Mouse (Mus musculus) frontal cortex, postnatal 36 days (tissue): Measurements from ENCODE around the gene Col25a1.

Source experiments
- DNase-seq, 2 experiments: peaks; one replicate each; pipeline ENCODE4 v3.0.0; 2022; ENCODE audit warnings: low spot score in 2 of 2

Gene Col25a1

GRCm38 (mm10) chr3:130573243-130573642 is 441.9 kb downstream of the Col25a1 start:
- DNase-seq, result no peak

DNA sequence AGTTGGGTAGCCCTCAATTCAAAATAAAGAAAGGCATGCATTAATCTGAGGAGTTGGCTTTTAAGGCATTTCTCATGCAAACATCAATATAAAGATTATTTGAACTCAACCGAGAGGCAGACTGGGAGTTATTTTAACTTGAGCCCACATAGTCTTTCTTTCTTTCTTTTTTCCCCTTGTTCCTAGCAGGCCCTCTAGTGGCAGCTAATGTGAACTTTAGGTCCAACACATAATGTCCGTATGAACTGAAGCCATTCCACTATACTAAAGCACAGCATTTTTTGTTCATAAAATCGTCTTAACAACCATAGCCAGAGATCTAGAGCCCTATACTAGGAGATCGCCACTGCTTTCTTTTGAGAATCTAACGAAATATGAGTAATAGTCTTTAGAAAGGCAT is 443.4 kb downstream of the Col25a1 start:
- peak; percentile 25 to 52 for DNase-seq

DNA sequence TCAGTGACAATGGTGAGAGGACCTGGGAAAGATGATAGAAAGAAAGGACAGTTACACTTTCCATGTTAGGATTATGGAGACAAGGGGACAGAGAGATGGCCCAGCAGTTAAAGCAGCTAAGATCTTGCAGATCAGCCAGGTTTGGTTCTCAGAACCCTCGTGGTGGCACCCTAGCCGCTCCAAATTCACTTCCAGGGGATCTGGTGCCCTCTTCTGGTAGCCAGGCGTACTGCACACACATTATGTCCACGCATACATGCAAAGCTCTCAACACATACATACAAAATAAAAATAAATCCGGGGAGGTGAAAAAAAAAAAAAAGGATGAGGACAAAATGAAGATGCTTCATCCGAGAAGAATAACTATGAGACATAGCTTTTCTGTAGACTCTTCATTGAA is 445.4 kb downstream of the Col25a1 start:
- DNase-seq, result no peak

DNA sequence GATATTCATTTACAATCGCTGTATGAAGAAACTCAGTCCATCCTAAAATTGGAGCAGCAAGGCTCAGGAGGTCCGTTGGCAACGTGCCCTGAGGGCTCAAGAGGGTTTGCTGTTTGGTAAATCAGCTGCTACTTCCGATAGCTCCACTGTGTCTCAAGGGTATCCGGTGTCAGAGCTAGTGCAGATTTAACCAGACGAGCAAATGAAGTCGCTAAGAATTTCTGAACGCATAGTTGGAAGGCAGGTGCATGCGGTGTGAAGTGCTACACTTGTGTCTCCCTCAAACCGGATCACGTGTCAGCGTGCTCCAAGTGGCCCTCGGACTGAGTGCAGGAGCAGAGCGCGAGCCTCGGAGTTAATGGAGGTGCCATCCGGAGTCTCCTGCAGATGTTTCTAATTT is 448.2 kb downstream of the Col25a1 start:
- no peak for DNase-seq

- no peak for DNase-seq
Observed at GRCm38 (mm10) chr3:130581577-130581976, 450.3 kb downstream of the Col25a1 start.

GRCm38 (mm10) chr3:130582903-130583664 is 451.8 kb downstream of the Col25a1 start:
- no peak for DNase-seq

- no peak for DNase-seq
Observed at GRCm38 (mm10) chr3:130584007-130584406, 452.7 kb downstream of the Col25a1 start.

GRCm38 (mm10) chr3:130595050-130595449 is 463.7 kb downstream of the Col25a1 start:
- DNase-seq, result no peak

DNA sequence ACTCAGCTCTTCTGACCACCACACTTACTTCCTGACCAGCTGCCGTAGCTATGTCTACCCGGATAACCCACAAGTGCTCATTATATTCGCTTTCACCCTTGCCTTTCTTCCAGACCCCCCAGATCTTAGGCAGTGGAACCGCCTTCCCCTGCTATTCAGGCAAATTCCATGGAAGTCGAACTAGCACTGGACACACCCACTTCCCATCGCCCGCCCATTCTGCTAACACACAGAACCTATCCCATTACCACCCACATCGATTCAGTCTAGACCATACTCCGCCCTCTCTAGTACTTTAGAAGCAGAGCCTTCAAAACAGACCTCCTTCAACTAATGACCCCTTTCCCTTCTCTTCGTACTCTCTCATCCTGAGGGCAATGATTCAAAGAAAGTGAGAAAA is 470.2 kb downstream of the Col25a1 start:
- DNase-seq, result no peak

DNA sequence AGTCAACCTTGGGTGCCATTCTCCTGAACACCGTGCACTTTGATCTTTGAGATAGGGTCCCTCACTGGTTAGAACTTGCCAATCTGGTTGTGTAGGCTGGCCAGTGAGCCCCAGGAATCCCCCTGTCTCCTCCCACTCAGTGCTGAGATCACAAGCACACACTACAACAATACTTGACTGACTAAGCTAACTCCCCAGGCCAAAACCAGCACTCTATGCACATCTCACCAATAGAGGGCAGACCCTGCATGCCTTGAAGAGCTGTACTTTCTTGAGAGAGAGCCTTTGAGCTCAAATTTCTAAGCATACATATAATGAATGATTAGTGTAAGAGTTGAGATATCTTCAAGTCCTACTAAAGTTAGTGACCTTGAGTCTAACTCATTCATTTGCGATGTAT is 476.6 kb downstream of the Col25a1 start:
- peak in 1 of 2 experiments; percentile 22 for DNase-seq

- no peak for DNase-seq
Observed at GRCm38 (mm10) chr3:130614444-130614843, 483.1 kb downstream of the Col25a1 start.

GRCm38 (mm10) chr3:130615625-130616024 is 484.3 kb downstream of the Col25a1 start:
- DNase-seq, result no peak

- DNase-seq, result no peak
Observed at GRCm38 (mm10) chr3:130617439-130617898, 486.2 kb downstream of the Col25a1 start, which contains the start of gene Etnppl. TSS of gene Etnppl (plus strand) at chr3:130617448.

DNA sequence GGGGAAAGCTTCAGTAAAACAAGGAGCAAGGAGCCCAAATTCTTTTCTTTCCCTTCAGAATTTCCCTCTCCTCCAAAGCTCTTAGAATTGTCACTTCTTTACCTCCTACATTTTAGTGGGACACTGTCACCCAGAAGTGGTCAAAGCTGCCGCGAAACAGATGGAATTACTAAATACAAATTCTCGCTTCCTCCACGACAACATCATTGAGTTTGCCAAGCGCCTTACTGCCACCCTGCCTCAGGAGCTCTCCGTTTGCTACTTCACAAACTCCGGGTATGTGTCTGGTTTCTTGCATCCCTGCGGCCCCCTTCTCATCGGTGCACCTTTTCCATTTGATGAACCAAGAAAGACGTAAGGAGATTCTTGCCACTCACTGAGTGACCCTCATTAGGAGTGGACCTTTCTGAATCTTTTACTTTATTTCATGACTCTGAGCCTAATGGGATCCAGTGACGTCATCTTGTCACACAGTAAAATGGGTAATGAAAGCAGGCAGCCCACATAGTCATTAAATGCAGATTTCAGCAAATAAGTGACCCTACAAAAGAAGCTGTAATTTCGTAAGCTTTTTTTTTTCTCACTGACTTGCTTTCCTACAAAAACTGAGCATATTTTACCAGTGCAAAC is 489.3 kb downstream of the Col25a1 start:
- peak; percentile 33 to 53 for DNase-seq

- DNase-seq, result no peak
Observed at GRCm38 (mm10) chr3:130628358-130628757, 497.1 kb downstream of the Col25a1 start.

GRCm38 (mm10) chr3:130633859-130634258 is 502.6 kb downstream of the Col25a1 start:
- DNase-seq, result peak; percentile 5 to 7

- DNase-seq, result no peak
Observed at GRCm38 (mm10) chr3:130646110-130646810, 515.0 kb downstream of the Col25a1 start.
